Mouse (Mus musculus) brain, adult 2 months (tissue): ENCODE results near the gene Prdx2.
A peak's percentile ranks its signal among the peaks of the same experiment; 100 is the strongest.

Experiments
- DNase-seq: peaks from one replicate; pipeline ENCODE4 v3.0.0; 2011; ENCODE audit warnings: low read depth, low spot score

Gene Prdx2

DNA sequence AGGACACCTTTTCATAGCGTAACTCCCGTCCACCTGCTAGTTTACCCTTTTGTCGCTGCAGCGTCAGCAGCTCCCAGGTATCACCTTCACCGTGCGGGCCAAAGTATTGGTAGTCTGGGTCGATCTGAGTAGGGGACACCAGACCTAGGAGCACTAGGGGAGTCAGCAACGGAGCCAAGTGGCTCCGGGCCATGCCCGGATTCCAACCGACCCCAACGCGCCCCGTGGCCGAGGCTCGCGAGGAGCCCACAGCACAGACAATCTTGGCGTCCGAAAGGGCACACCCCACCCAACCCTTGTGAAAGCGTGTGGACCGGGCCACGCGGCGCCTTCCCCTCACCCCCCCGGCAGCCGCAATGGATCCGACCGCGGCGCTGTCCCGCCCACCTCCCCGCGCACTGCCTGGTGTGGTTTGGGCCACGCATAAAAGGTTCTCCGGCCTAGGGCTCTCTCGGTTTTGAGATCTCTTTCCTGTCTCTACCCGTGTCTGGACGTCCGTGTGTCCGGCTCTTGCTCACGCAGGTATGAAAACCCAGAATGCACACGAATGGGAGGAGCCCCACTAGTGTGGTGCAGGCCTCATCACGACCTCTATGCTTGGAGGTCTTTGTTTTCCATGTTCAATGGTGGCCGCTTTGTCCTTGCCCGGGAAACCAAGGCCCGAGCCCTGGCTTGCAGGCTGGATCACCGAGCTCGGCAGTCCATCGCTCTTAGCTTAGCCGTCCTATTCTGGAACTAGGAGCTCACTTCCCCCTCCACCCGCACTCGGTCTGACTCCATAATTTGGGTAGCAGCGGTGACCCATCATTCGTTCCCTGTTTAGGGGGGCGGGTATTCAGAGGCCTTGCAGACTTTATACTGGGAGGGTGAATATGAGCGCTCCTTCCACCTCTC lies at the start of gene Prdx2, which contains the start of the genes Gm49661 and Rnaseh2a:
Gene Prdx2 (plus strand): TSS at position 347 of the 894 bp plus-strand sequence.
Gene Gm49661 (minus strand): TSS at position 193 of the 894 bp plus-strand sequence.
Gene Rnaseh2a (minus strand): TSS at position 527 of the 894 bp plus-strand sequence.
- peak; percentile 92 for DNase-seq

DNA sequence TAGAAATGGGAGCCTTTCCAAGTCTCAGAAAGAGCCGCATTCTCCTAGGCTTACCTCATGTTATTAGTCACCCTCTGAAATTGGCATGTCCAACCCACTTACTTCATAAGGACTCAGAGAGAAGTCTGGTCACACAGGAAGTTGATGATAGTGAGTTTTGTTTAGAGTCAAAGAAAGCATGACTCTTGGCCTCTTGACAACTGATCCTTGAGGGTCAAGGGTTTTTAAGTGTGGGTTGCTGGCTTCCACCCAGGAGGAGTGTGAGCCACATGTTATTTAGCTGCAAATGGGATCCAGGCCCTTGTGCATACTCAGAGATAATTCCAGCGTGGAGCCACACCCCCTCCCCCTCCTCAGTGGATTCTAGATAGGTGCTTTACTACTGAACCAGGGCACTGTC lies 47.8 kb upstream of the Prdx2 start:
- no peak for DNase-seq

DNA sequence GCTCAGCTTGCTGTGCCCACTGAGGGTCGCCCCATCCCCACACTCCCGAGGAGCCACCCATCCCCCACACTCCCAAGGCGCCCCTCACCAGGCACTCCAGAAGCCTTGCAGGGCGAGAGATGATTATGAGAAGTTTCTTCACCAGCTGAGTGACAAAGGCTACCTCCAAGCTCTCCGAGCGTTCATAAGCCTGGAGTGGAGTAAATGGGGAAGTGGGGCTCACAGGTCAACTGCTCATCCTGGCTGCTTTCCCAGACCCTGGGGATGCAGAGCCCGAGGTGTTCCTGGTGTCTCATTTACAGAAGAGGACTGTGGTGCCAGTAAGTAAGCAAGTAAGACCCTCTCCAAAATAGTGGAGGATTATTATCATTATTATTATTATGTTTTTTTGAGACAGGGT lies 43.8 kb upstream of the Prdx2 start:
- DNase-seq, result no peak

DNA sequence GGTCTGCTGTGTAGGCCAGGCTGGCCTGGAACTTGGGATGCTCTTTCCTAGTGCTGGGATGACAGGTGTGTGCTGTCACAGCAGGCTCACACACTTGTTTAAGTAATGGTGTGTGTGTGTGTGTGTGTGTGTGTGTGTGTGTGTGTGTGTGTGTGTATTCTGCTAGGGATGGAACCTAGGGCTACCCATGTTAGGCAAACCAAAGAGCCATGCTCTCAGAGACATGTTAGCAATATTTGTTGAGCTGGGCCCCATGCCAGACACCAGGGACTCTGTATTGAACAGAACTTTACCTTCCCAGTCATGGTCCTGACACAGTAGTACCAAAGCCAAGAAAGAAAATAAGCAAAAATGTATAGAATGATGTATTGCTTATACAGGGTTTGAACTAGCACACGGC lies 41.9 kb upstream of the Prdx2 start:
- no peak for DNase-seq

DNA sequence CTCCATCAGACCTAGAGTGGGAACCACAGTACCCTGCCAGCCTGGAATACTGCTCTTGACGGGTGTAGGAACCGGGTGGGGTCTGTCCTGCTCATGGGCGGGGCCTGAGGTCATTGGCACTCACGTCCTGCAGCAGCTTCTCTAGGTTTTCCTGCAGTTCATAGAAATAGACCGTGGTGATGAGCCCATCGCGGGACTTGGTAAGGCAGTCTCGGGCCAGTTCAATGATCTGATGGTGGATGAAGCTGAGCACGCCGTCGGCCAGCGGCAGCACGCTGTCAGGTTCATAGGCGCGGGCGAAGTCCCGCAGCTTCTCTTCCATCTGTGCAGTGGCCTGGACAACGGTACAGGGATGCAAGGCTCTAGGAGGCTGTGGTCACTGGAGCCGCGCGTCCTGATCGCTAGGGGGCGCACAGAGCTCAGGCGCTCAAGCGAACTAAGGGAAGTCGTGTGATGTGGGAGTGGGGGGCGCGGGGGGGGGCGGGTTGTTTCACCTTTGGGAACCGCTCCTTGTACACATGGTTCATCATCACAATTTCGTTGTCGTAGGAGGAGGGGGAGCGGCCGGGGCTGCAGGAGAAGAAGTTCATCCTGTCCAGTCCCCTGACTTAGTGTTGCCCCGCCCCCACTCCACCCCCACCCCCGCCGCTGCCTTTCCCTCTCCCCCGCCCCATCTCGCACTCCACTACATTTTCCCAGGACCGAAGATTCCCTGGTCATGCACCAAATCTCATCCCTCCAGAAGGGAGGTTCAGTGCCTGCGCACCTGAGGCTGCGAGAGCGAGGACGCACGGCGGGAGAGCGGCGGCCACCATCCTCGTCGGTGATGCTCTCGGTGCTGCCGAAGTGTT lies 40.7 kb upstream of the Prdx2 start:
- peak; percentile 88 for DNase-seq

DNA sequence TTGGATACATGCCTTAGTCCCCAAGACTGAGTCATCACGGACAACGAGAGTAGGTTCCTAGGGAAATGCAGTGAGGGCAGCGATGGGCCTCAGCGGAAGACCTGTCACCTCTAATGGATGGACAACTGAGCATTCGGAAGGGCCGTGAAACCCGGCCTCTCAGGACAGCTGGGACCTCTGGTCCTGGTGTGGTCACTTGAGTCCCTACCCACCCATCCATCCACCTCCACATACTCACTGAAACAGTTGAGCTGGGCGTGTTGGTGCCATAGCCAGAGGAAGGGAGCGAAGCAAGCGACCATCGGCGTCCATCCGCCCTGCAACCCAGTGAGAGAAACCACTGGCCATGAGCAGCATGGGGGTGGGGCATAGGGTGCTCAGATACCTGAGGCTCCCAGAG lies 38.8 kb upstream of the Prdx2 start:
- DNase-seq, result no peak

DNA sequence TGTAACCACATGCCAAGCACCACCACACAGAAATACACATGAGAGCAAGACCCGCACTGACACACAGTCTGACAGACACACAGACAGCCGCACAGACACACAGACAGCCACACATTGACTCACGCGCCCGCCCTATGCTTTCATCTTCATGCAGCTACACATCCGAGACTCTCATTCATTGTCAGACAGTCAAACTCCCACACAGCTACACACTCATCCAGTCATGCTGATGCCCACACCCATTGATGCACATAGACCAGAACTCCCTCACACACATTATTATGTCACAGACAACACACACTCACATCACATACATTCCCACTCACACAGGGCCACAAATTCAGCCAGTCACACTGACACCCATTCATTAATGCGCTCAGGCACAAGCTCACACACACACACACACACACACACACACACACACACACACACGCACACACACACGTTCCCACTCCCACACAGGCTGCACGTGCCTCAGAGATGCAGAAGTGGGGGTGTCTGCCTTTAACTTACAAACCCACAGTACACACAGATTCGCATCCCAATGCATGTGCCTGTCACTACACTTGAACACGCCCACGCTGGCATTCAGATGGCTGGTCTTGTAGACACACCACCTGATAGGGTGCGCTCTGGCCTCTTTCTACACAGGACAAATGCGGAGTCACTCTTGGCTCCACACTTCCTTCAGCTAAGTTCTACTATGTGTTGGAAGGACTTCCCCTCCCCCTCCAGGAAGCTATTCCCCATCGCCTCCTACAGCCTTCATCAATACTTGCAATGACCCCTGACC lies 35.4 kb upstream of the Prdx2 start:
- DNase-seq, result peak; percentile 77

DNA sequence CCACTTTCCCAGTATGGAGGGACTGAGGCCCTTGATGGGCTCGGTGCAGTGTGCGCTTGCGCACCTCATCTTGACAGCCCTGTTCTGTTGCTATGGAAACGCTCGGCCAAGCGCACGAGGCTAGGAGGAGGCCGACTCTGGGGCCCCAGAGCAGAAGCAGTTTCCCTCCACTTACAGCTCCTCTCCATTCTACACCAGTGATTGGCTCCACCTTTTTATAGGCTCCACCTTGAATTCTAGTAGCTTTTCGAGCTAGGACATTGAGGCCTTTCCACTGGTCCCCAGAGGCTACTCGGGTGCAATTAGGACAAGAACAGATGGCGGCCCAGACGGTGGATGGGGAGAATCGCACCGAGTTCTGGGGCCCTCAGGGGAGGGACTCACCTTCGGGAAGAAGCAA lies 34.5 kb upstream of the Prdx2 start:
- DNase-seq, result peak; percentile 95

DNA sequence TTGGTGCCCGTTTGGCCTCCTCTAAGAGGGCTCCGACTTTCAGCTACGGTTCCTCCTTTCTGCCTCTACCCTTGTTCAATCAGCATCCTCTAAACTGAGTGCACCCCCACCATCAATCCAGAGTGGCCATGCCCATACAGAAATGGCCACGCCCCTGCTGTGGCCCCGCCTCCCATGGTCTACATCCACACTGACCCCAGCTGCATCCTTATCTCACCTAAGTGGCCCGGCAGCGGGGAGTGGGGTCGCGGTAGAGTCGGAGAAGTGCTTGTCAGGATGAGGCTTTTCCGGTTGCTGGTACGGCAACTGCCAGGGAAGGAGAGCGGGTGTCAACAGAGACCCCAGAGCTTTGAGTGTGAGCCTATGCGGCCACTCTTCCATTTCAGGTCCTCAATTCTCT lies 33.9 kb upstream of the Prdx2 start:
- peak; percentile 49 for DNase-seq

DNA sequence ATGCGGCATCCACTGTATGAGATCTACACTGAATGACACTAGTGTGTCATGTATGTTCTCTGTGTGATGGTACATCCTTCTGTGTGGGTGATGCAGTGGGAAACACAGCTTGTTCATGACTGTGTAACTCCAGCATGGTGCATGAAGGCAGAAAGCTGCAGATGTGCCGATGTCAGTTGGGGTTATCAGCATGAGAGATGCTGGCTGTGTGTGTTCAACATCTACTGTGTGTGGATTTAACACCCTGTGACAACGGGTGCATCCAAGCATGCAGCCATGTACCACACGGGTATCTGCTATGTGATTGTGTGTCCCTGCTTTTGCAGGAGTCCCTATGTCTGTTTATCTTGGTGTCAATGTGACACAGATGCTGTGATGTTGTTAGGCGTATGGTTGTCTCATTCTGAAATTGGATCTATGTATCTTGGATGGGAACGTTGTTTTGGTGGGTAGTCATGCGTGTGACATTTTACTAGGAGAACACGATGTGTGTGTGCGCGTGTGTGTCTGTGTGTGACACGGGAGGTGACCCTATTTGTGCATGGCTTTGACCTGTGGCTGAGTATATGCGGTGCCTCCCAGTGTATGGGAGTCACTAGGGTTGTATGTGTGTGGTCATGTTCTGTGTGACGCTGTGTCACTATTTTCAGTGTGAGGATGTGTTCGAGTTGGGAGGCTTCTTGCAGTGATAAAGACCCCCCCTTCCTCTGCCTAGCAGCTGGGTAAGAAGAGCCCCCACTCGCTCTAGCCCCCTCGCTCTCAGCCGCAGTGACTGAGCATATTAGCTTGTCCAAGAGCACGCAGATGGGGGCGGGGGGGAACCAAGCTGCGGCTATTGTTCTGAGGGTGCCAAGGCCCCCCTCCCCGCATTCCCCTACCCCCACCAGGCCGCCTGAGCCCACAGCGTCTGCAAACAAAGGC lies 33.1 kb upstream of the Prdx2 start:
- DNase-seq, result peak; percentile 52

DNA sequence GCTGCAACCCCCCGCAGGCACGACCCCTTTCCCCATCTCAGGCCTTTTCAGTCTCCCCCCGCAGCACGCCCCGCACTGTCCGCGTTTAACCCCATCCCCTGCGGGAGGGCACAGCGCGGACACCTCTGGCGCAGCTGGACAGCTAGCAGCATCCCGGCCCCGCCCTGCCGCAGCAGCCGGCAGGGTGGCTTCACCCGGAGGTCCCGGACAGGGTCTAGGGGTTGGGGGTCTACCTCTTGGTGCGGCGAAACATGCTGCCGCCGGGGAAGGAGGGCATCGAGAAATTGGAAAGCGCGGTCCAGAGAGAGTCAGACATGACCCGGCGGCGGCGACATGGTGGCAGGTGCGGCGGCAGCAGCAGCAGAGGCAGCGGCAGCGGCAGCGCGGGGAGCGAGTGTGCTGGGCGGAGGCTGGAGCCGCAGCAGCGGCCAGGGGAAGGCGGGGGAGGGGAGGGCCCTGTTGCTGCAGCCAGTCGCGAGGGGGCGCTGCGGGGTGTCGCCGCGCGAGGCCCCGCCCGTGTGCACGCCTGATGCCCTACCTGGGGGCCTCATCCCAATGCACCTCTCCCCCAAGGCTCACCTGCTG lies 32.3 kb upstream of the Prdx2 start, which contains the start of gene Mast1:
Gene Mast1 (minus strand): TSS at position 398 of the 585 bp plus-strand sequence.
- peak; percentile 94 for DNase-seq

DNA sequence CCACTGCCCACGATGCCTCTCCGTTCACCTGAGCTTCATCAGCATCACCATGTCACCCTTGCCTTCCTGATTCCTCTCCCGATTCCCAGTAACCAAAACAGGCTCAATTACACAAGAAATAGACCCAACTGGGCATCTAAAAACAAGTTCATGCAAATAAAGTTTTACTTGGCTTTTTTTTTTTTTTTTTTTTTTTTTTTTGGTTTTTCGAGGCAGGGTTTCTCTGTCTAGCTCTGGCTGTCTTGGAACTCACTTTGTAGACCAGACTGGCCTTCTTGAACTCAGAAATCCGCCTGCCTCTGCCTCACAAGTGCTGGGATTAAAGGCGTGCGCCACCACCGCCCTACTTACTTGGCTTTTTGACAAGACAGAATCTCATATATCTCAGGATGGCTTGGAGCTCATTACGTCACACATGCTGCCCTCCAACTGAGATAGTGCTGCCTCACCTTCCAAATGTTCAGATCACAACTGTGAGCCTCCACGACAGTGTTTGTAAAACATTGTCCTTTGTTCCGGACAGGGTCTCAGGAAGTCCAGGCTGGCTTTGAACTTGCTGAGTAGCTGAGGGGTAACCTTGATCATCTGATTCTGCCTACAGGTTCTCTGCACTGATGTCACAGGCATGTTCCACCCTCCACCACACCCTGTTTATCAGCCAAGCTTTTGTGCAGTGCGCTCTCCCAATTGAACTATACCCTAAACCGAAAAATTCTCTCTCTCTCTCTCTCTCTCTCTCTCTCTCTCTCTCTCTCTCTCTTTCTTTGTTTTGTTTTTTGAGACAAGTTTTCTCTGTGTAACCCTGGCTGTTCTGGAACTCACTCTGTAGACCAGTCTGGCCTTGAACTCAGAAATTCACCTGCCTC lies 31.5 kb upstream of the Prdx2 start:
- DNase-seq, result no peak

DNA sequence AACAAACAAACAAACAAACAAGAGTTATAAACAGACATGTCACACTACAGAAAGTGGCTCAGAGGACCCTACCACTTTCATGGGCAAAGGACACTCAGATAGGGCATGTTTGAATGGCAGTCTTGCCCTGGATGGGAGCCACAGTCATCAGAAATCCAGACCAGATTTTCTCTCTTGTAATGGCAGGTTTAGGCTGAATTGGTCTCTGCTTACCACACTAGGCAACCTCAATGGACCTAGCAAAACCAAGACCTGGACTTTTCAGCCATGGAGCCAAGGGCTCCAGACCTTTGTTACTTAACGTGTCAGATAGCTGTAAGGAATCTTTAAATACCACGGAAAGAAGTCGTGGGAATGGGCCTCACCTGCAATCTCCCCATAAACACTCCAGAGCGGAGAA lies 25.7 kb upstream of the Prdx2 start:
- DNase-seq, result no peak

DNA sequence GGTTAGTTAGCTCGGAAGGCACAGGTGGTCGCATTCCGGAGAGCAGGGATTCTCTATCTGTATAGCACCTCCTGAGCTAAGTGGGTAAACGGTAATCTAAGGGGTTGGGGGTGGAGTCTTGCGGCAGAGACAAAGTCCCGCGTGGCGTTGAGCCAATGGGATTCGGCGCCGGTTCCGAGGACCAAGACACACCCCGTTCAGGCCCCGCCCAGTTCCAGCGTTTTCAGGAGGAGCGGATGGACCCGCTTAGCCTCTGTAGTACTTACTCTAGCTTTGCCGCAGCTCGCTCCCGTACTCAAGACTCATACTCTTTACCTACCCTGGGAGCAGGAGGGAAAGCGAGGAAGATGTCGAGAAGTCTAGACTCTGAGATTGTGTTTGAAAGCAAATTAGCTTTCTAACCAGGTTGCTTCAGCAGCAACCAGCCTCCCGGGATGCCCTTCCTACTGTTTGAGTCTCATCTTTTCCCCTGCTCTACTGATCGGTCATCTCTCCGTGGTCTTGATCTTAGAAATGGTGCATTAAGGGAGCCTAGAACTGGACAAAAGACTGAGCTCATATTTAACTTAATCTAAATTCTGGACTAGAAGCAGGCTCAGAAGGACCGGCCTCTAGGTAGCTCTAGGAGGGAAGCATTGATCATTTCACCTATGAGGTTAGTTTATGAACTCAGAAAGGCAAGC lies 24.8 kb upstream of the Prdx2 start:
- DNase-seq, result peak; percentile 94

DNA sequence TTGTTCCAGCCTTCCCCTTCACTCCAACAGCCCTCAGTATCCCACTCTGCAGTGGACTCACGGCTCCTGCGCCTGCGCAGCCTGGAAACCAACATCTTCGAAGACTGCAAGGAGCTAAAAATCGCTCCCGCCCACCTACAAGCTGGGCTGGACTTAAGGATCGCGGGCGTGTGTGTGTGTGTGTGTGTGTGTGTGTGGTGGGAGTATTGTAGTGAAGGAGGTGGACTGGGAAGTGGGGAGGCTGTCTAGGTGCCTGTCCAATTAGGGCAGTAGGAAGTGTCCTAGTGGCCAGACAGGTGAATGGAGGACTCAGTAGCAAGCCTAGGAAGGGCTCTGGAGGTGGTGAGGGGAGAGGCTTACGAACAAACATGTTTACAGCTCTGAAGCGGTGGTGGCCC lies 24.2 kb upstream of the Prdx2 start:
- DNase-seq, result peak; percentile 94

DNA sequence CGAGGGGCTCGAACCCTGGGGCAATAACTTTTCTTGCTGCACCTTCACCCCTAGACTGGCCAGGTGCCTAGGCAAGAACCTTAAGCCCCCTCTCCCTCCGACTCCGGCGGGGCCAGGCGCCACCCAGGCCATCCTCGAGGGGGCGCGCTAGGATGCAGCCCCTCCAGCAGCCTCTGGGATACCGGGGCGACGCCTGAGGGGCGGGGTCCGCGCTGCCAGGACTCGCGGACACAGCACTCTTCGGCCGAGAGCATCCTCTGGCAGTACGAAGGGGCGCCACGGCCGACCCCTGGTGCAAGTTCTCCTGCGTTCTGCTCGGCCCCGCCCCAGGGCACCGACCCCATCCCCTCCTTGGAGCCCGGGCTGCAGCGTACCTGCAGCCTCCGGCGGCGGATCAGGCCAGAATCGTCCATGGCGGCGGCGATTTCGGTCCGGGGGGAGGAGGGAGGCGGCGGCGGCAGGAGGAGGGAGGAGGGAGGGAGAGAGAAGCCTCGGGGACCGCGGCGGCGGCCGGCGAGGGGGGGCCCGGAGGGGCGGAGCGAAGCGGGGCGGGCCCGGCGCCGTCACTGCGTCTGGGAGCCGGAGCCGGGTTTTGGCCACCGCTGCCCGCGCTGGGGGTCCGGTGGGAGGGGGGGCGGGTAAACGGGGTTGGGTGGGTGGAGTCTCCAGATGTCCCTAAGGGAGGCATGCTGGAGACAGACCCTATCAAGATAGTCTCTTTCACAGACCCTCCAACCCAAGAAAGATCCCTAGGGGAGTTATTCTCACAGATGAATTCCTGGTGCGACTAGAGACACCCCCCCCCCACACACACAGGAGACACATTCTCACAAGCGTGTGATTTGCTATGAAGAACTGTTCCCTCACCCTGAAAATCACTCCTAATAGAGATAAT lies 23.5 kb upstream of the Prdx2 start:
- peak; percentile 65 for DNase-seq

DNA sequence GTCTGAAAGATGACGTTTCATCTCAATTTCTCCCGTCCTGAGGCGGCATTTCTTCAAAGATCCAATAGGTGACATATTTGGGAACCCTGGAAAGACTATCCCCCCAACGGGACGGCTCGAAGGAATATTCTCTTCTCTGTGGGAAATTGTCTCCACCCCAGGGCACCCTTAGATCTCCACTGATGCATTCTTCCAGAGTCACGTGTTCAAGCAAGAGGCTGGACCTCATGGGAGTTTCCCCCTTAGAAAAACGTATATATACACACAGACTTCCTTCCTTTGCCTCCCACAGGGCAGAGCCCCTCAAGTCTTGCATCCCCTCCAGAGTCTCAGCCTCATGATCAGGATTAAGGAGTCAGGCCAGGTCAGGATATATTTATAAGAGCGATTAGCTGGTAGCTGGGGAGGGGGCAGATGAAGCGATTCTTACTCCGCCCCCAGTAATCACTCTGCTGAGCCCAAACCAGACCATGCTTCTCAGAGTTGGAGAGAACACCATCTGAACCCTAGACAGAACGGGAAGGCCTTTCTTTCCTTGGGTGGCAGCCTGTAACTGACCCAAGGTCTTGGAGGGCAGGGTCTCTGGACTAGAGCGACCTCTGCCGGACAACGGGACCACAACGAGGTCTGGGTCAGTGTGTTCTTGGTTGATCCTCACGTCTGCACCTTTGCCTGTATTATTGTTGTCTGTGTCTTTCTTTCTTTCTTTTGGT lies 22.7 kb upstream of the Prdx2 start, which contains the start of gene Rtbdn:
Gene Rtbdn (plus strand): TSS at position 464 of the 713 bp plus-strand sequence.
- DNase-seq, result peak; percentile 77
